Mouse (Mus musculus) ovary, adult 18-20 months (tissue): Measurements from ENCODE around the gene Arpp21.

Source experiments
- DNase-seq: peaks from one replicate; pipeline ENCODE4 v3.0.0; 2022; ENCODE audit warnings: low spot score, mixed read lengths

Arpp21 gene

GRCm38 (mm10) chr9:112235696-112236397 is at the start of gene Arpp21:
TSS of gene Arpp21 (minus strand) at chr9:112235938.
- no peak for DNase-seq

DNA sequence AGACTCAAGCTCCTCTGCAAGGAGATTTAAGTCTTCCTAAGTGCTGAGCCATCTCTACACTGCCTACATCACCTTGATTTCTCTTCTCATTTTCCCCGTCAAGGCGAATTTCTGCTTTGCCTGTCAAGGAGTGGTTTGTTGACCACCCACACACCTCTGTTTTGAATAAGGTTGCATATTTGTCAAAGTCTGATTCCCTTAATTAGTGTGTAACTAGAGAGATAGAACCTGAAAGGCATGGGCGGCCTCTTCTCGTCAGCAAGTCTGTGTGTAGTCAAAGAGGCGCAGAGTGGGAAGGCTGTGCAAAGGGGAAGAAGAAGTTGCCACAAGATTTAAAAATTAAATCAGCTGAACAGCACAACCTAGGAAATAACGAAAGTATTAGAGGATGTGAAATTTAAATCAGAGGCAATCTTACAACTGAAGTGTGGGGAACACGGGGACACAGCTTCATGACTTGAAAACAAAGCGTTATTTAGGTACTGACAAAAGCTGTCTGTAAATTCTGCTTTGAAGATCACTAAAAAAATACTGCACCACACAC is 36.8 kb upstream of the Arpp21 start:
- no peak for DNase-seq

DNA sequence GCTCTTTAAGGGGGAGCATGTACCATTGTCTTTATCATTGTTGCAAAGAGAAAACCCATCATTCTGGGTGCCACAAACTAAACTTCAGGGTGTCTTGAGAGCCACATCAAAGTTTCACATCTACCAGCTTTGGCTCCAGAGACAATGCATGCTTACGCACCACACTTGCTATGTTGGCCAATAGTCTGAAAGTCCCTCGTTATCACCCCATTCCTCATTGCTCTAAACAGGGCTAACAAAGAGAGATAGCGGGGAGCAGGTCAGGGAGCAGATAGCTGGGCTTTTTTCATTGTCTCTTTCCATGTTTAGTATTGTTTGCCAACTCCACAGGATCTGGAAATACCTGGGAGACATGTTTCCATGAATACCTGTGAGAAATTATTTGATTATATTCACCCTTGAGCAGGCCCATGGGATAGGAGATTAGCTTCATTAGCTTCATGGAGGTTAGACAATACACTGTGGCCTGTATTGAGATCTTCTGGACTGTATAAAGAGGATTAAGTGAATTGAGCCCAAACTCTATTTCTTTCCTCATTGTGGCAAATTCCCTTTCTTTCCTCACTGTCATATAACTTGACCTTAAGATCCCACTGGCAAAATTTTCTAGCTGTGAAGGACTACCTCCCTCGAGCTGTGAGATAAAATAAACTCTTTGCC is 29.4 kb upstream of the Arpp21 start:
- DNase-seq: no peak

- DNase-seq: no peak
These were observed 26.5 kb upstream of the Arpp21 start for GRCm38 (mm10) chr9:112261986-112262901.

DNA sequence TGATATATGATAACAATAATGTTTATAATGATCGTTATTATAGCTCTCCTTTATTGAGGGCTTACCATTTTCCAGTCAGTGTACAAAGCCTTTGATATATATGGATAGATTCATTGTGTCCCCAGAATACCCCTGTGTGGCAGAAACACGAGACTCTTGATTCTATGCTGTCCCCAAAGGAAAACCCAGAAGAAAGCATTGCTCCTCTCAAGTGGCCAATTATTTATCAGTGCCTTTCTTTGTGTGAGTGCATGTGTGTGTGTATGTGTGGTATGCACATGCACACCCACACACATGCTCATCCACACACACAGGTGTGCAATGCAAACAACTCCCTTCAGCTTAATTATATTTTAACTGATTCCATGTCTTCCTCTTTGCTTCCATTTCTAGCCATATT is 25.8 kb upstream of the Arpp21 start:
- no peak for DNase-seq

DNA sequence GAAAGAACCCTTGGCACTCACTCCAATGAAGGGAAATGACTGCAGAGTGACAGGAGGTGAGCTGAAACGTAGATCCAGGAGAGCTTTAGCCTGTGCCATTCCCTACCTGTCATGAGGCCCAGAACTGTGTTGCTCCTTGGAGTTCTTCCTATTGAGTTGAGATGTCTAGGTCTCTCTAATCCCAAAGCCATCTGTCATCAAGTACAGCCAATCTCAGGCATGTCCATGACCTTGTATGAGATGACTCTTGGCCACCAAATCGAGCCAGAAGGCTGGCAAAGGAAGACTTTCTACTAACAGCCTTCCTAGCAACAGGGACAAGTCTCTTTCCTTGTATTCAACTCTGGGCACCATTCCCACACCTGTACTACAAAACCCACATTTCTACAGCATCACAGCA is 25.0 kb upstream of the Arpp21 start:
- DNase-seq: no peak

GRCm38 (mm10) chr9:112258560-112258959 is 22.8 kb upstream of the Arpp21 start:
- no peak for DNase-seq

DNA sequence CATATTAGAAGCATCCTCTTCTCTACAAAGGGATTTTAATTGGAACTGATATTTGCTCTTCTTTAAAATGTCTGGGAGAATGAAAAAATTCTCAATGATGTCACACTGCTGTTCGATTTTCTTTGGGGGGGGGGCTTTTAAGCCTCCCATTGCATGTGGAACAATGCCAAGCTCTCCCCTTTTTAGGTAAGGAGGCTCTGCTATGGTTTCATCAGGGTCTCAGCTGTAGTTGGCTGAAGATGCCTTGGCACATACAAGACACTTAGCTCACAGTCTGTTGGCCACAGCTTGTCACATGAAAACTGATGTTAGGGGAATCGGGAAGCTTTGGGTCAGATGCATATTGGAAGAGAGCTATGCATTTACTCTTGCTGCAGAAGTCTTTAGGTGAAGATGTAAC is 20.2 kb upstream of the Arpp21 start:
- DNase-seq: no peak

- DNase-seq: no peak
These were observed 18.0 kb upstream of the Arpp21 start for GRCm38 (mm10) chr9:112253730-112254129.

DNA sequence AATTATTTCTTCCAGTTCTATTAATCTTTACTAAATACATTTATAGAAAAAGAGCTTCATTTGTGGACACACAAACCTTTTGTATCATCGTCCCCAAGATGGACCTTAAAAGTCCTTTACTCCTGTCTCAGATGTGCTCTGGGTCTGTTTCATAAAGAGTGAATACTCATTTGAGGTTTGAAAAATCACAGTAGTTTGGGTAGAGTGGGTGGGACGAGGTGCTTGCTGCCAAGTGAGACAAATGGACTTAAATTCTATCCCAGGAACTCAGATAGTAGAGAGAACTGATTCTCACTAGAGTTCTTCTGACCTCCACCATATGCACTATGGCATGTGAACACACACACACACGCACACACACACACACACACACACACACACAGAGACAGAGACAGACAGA is 16.1 kb upstream of the Arpp21 start:
- no peak for DNase-seq

DNA sequence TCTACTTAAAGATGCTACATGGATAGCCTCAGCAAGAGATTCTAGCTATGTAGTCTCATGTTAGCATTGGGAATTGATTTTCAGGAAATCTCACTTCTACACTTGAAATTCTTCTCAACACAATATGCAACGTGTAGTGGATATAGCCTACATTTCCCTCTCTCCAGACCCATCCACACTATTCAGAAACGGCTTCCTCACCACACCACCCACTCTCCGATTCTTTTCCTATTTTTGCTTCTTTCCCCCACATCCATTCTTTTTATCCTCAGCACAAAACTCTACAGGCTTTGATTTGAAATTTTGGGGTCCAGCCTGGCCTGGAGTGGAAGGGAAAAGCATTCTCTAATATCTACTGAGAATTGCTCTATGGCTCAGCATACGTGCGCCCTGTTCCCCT is 15.6 kb upstream of the Arpp21 start:
- DNase-seq: no peak

- no peak for DNase-seq
These were observed 14.0 kb upstream of the Arpp21 start for GRCm38 (mm10) chr9:112249753-112250152.

DNA sequence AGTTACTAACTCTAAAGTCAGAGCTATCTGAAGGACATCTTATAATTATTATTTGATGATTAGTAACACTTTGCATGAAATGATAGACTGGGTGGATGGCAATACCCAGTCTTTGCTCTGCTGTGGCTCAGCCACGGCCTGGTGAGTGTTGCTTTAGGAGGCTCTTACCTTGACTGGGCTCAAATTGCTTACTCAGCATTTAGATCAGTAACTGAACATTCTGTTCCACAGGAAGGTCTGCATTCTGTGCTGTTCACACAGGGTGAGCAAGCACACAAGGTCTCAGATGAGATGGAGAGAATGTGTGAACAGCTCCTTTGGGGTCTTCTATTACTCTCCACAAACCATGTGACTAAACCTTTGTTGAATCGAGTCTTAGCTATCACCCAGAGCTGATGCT is 11.4 kb upstream of the Arpp21 start:
- DNase-seq: no peak

DNA sequence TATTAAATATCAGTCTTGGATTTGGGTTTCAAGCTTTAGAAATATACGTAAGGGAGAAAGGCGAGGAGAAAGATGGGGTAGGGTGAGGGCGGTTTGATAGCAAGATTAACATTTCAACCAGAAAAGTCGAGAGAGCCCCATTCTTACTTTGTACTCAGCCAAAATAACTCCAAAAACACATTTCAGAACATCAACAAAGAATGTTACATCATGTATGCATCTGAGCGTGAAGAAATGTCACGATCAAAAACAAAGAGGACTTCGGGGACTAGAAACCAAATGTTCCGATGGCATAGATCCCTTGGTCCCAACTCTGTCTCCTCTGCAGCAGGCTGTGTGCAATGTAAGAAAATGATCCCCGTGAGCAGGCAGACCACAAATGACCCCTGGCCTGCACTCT is 2.4 kb upstream of the Arpp21 start:
- no peak for DNase-seq

DNA sequence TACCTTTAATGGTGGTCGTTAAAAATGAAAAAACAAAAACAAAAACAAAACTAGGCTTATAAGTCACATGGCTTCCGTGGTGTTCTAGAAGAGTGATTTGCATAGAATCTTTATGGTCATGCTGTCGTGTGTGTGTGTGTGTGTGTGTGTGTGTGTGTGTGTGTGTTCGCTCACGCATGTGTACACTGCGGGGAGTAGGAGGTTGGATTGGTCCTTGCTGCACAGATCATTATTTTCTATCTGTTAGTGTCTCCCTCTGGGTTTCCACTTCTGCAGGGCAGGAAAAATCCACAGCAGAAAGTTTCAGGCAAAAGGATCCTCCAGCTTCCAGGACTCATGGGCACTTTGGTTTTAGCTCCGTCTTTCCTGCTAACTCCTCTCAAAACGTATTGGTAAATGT is 813 bp upstream of the Arpp21 start:
- DNase-seq: no peak

DNA sequence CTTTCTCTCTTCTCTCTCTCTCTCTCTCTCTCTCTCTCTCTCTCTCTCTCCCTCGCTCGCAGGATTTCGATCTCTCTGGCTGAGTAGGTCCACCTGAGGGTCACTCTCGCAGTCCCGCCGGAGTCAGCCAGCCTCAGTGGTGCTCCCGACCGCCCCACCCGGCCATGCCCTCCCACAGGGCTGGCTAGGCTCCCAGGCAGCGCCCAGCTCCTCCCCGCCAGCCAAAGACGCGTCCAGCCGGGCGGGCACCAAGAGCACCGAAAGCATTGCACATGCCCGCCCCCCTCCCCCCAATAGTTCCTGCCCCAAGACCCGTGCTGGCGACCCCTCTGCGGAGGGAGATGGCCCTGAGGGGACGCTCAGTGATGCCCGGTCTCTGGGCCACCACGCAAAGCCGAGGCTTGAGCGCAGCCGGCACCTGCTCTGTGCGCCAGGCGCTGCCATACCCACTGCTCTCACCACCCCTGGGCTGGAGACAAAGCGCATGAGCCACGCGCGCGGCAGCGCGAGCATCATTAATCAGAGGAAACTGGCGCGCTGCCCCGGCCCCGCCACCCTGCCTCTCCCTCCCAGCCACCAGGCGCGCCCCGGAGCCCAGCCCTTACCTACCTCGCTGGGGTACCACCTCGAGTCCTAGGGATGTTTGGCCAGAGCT is 570 bp downstream of the Arpp21 start:
- no peak for DNase-seq

DNA sequence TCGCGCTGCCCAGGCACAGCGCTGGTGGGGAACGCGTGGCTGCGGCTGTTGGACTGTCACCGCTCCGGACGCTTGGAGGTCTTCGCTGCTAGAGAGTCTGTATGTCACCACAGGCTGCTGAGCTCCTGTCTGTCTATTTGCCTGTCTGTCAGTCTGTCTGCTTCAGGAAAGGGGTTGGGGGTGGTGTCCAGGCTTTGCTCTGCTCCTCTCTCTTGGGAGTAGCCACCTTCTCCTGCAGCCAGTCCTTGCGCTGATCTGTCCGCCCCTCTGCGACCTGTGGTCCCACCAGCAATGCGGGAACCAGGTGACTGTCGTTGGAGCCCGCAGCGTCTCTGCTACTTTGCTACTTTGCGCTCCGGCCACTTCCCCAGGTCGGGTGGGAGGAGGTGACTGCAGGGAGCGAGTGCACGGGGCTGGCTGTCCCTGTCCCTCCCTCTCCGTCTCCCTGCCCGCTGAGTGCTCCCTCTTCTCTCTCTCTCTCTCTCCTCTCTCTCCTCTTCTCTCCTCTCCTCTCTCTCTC is 1.2 kb downstream of the Arpp21 start:
- DNase-seq: no peak

DNA sequence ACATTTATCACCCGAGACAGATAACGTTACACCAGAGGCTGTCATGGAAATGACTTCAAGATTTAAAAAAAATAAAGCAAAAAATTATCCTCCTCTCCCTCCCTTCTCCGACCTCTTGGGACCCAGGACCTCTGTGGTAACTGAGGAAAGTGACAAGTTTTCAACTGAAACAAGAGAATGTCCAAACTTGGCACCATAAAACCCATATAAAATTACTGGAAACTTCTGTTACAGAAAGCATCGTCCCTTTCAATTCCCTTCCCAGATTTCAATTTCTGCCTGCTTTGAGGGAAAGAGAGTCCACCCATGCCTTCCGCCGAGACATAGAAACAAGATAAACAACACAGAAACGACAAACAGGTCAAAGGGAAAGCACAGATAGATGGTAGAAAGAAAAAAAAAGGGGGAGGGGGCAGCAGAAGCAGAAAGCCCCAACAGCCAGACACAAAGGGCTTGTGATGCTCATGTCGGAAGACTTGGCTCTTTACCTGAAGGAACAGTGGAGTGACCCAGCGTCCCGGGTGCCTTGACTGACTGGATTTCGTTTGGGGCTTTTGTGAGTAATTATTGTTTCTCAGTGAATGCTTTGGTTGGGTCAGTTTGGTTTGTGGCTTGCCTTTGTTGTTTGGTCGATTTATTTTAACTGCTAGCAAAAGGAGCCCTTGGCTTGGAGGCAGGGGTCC is 1.8 kb downstream of the Arpp21 start:
- no peak for DNase-seq

DNA sequence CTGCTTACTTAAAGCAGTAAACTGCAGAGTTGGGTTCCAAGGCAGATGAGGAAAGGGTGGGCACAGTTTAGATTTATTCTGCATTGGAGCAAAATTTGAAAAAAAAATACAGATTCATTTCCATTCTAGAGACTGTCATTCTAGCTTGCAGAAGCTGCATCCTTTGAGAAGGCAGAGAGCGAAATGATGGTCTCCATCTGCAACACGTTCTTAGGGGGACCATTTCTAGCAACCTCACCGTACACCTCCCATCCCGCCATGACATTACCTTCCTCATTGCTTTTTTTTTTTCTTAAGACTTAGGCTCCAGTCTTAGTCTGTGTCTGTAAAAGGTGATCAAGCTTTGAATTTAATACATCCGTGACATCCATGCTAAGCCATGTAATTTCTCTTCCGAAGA is 2.4 kb downstream of the Arpp21 start:
- DNase-seq: no peak

DNA sequence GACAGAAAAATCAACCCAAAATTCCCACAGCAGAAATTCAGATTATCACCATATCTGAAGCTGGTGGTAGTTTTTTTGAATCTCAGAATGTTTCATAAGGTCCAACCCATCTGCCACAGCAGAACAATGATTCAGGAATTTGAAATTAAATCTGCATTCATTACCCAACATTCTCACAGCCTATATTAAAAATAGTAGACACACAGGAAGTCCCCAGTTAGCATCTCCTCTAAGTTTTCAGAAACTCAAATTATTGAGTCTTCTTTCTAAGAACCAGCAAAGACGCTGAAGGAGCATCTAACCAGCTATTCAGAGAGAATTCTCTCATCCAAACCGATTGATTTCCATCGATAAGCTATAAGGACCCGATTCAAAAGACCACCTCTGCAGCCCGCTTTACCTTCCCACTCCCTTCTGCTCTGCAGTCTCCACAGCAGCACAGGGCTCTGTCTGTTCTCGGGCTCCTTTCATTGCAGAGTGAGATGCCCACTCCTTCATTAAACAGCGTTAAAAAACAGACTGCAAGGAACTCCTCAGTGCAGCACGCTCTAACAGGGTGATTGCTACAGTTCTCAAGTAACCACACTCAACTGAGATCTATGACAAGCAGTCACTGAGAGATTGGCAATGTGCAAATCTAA is 3.7 kb downstream of the Arpp21 start:
- DNase-seq: no peak

- no peak for DNase-seq
These were observed 4.4 kb downstream of the Arpp21 start for GRCm38 (mm10) chr9:112231383-112231782.
